Mouse (Mus musculus): ENCODE results near the gene Rraga. TPM values are rescaled to one million over a fixed set of nuclear protein-coding genes. Genes with fewer than 3 reads are reported as not detected.

Gene Rraga
- polyA plus RNA-seq, 1 experiment from 2014 or later = 70.8 TPM

GRCm38 (mm10) chr4:86548332-86548731 is 27.1 kb upstream of the Rraga start:
- Histone ChIP-seq H3K36me3 (no peaks in the 10 kb centered on the region), H3K4me3 (replicated peaks) (no peak overlapping the region), H3K9ac (replicated peaks) (no peak overlapping the region), H3K4me2 (no peak overlapping the region), H3K27ac (no peak overlapping the region), H3K9me3 (no peaks in the 10 kb centered on the region), H3K27me3 (no peaks in the 10 kb centered on the region), H3K4me1 (replicated peaks) (peaks cover 19% of the 10 kb centered on the region)
- WGBS = 84% methylated on average over 9 of the region's 9 CpGs
- no peak for ATAC-seq (ENCODE audit: insufficient number of reproducible peaks, insufficient read depth, low FRiP score, low TSS enrichment, low read depth)

- WGBS = 22% methylated on average over 6 of the region's 6 CpGs
- H3K27ac ChIP-seq = no peak overlapping the region
- no peaks in the 10 kb centered on the region for H3K9me3 ChIP-seq
- H3K4me1 ChIP-seq (replicated peaks) = peaks cover 13% of the 10 kb centered on the region; the same call in 1 of the 2 replicates
- H3K36me3 ChIP-seq = no peaks in the 10 kb centered on the region
- H3K9ac ChIP-seq (replicated peaks) = no peak overlapping the region
- no peak for ATAC-seq (ENCODE audit: insufficient number of reproducible peaks, insufficient read depth, low FRiP score, low TSS enrichment, low read depth)
- no peak overlapping the region for H3K4me3 ChIP-seq (replicated peaks)
- H3K27me3 ChIP-seq = no peaks in the 10 kb centered on the region
- no peak overlapping the region for H3K4me2 ChIP-seq
These were observed 20.3 kb upstream of the Rraga start for GRCm38 (mm10) chr4:86555035-86555707.

GRCm38 (mm10) chr4:86557371-86557770 is 18.1 kb upstream of the Rraga start:
- Histone ChIP-seq H3K9me3 (no peaks in the 10 kb centered on the region), H3K27ac (no peak overlapping the region), H3K4me1 (replicated peaks) (peaks cover 7% of the 10 kb centered on the region; the same call in 1 of the 2 replicates), H3K4me3 (replicated peaks) (no peak overlapping the region), H3K36me3 (no peaks in the 10 kb centered on the region), H3K9ac (replicated peaks) (no peak overlapping the region), H3K4me2 (no peak overlapping the region), H3K27me3 (no peaks in the 10 kb centered on the region)
- 81% methylated on average over 7 of the region's 7 CpGs for WGBS
- no peak for ATAC-seq (ENCODE audit: insufficient number of reproducible peaks, insufficient read depth, low FRiP score, low TSS enrichment, low read depth)

- H3K4me2 ChIP-seq = no peak within 1 kb of the TSS
- no peaks in the 10 kb centered on the region for H3K9me3 ChIP-seq
- no peak for ATAC-seq (ENCODE audit: insufficient number of reproducible peaks, insufficient read depth, low FRiP score, low TSS enrichment, low read depth)
- 91% methylated on average over 7 of the region's 7 CpGs for WGBS
- H3K9ac ChIP-seq (replicated peaks) = no peak within 1 kb of the TSS
- H3K27me3 ChIP-seq = no peaks in the 10 kb centered on the region
- H3K4me3 ChIP-seq (replicated peaks) = no peak within 1 kb of the TSS
- H3K36me3 ChIP-seq = no peaks in the 10 kb centered on the region
- no peak within 1 kb of the TSS for H3K27ac ChIP-seq
- peaks cover 7% of the 10 kb centered on the region; the same call in 1 of the 2 replicates for H3K4me1 ChIP-seq (replicated peaks)
These were observed 17.2 kb upstream of the Rraga start, which contains the start of gene Saxo1 for GRCm38 (mm10) chr4:86558228-86558627. Gene Saxo1 (minus strand): TSS chr4:86558328.

GRCm38 (mm10) chr4:86559006-86559405 is 16.5 kb upstream of the Rraga start:
- WGBS = 68% methylated on average over 4 of the region's 4 CpGs
- Histone ChIP-seq H3K4me1 (replicated peaks) (peaks cover 7% of the 10 kb centered on the region; the same call in 1 of the 2 replicates), H3K36me3 (no peaks in the 10 kb centered on the region), H3K4me2 (no peak overlapping the region), H3K9me3 (no peaks in the 10 kb centered on the region), H3K27ac (no peak overlapping the region), H3K4me3 (replicated peaks) (no peak overlapping the region), H3K27me3 (no peaks in the 10 kb centered on the region), H3K9ac (replicated peaks) (no peak overlapping the region)
- no peak for ATAC-seq (ENCODE audit: insufficient number of reproducible peaks, insufficient read depth, low FRiP score, low TSS enrichment, low read depth)

GRCm38 (mm10) chr4:86561061-86561460 is 14.4 kb upstream of the Rraga start:
- Histone ChIP-seq H3K4me1 (replicated peaks) (peaks cover 7% of the 10 kb centered on the region; the same call in 1 of the 2 replicates), H3K27ac (no peak overlapping the region), H3K9me3 (no peaks in the 10 kb centered on the region), H3K9ac (replicated peaks) (no peak overlapping the region), H3K36me3 (no peaks in the 10 kb centered on the region), H3K27me3 (no peaks in the 10 kb centered on the region), H3K4me2 (no peak overlapping the region), H3K4me3 (replicated peaks) (no peak overlapping the region)
- 89% methylated on average over 3 of the region's 3 CpGs for WGBS
- no peak for ATAC-seq (ENCODE audit: insufficient number of reproducible peaks, insufficient read depth, low FRiP score, low TSS enrichment, low read depth)

GRCm38 (mm10) chr4:86574939-86575282 is 557 bp upstream of the Rraga start:
- no peaks in the 10 kb centered on the region for H3K27me3 ChIP-seq
- H3K4me1 ChIP-seq (replicated peaks) = peaks cover 12% of the 10 kb centered on the region
- peak overlapping the region; percentile 61 for H3K9ac ChIP-seq (replicated peaks)
- H3K36me3 ChIP-seq = peaks cover 14% of the 10 kb centered on the region
- no peaks in the 10 kb centered on the region for H3K9me3 ChIP-seq
- peak overlapping the region; percentile 97 for H3K27ac ChIP-seq
- H3K4me3 ChIP-seq (replicated peaks) = peak overlapping the region; percentile 86
- 22% methylated on average over 6 of the region's 6 CpGs for WGBS
- peak overlapping the region; percentile 86 for H3K4me2 ChIP-seq
- 0 out of 2 replicates have a peak, but pooled peaks have one; percentile 1 for ATAC-seq (ENCODE audit: insufficient number of reproducible peaks, insufficient read depth, low FRiP score, low TSS enrichment, low read depth)

- Histone ChIP-seq H3K36me3 (peaks cover 27% of the 10 kb centered on the region), H3K27ac (peak overlapping the region; percentile 97), H3K4me1 (replicated peaks) (peaks cover 12% of the 10 kb centered on the region), H3K9me3 (no peaks in the 10 kb centered on the region), H3K4me3 (replicated peaks) (peak overlapping the region; percentile 86), H3K4me2 (peak overlapping the region; percentile 86), H3K9ac (replicated peaks) (peak overlapping the region; percentile 81), H3K27me3 (no peaks in the 10 kb centered on the region)
- ATAC-seq (ENCODE audit: insufficient number of reproducible peaks, insufficient read depth, low FRiP score, low TSS enrichment, low read depth) = no peak
- WGBS = under 1% methylated on average over 20 of the region's 20 CpGs
These were observed 663 bp downstream of the Rraga start for GRCm38 (mm10) chr4:86576120-86576541.

- Histone ChIP-seq H3K9me3 (no peaks in the 10 kb centered on the region), H3K4me2 (peak overlapping the region; percentile 86), H3K27ac (no peak overlapping the region), H3K4me1 (replicated peaks) (peaks cover 12% of the 10 kb centered on the region), H3K9ac (replicated peaks) (peak overlapping the region; percentile 81), H3K27me3 (no peaks in the 10 kb centered on the region), H3K36me3 (peaks cover 29% of the 10 kb centered on the region), H3K4me3 (replicated peaks) (peak overlapping the region; percentile 86)
- 8% methylated on average over 11 of the region's 11 CpGs for WGBS
- no peak for ATAC-seq (ENCODE audit: insufficient number of reproducible peaks, insufficient read depth, low FRiP score, low TSS enrichment, low read depth)
These were observed 1.3 kb downstream of the Rraga start for GRCm38 (mm10) chr4:86576630-86577225.

GRCm38 (mm10) chr4:86580056-86580455 is 4.6 kb downstream of the Rraga start:
- Histone ChIP-seq H3K27ac (no peak overlapping the region), H3K4me2 (no peak overlapping the region), H3K9ac (replicated peaks) (no peak overlapping the region), H3K27me3 (no peaks in the 10 kb centered on the region), H3K4me1 (replicated peaks) (peaks cover 12% of the 10 kb centered on the region), H3K9me3 (no peaks in the 10 kb centered on the region), H3K36me3 (peaks cover 58% of the 10 kb centered on the region), H3K4me3 (replicated peaks) (no peak overlapping the region)
- 64% methylated on average over 4 of the region's 4 CpGs for WGBS
- ATAC-seq (ENCODE audit: insufficient number of reproducible peaks, insufficient read depth, low FRiP score, low TSS enrichment, low read depth) = no peak

GRCm38 (mm10) chr4:86580591-86580990 is 5.1 kb downstream of the Rraga start:
- no peak overlapping the region for H3K4me3 ChIP-seq (replicated peaks)
- no peak for ATAC-seq (ENCODE audit: insufficient number of reproducible peaks, insufficient read depth, low FRiP score, low TSS enrichment, low read depth)
- no peak overlapping the region for H3K4me2 ChIP-seq
- no peak overlapping the region for H3K9ac ChIP-seq (replicated peaks)
- 86% methylated on average over 3 of the region's 3 CpGs for WGBS
- H3K36me3 ChIP-seq = peaks cover 63% of the 10 kb centered on the region
- H3K9me3 ChIP-seq = no peaks in the 10 kb centered on the region
- H3K27ac ChIP-seq = no peak overlapping the region
- H3K27me3 ChIP-seq = no peaks in the 10 kb centered on the region
- H3K4me1 ChIP-seq (replicated peaks) = peaks cover 12% of the 10 kb centered on the region

Data from limb, embryonic 12.5 days (tissue).